Mouse (Mus musculus): ENCODE results near the gene Rffl.

- no peak for TF ChIP-seq CTCF (IDR thresholded peaks at IDR 0.05; ENCODE audit: control insufficient read depth, insufficient read depth, insufficient read length)
- peak; percentile 74 for TF ChIP-seq CEBPB (IDR thresholded peaks at IDR 0.05; ENCODE audit: low read depth)
- TF ChIP-seq USF1 (IDR thresholded peaks at IDR 0.05; ENCODE audit: low read depth) = no peak
- TF ChIP-seq MYOD1 (IDR thresholded peaks at IDR 0.05; ENCODE audit: control insufficient read depth, insufficient read length, low read depth) = peak; percentile 80
These were observed 25.5 kb downstream of the Rffl start for GRCm38 (mm10) chr11:82845415-82846078.

Data from C2C12 (cell line).